Mouse (Mus musculus): ENCODE data around the gene Vps52.

- TF ChIP-seq CTCF (IDR thresholded peaks at IDR 0.05; ENCODE audit: extremely low read depth, insufficient read depth, insufficient read length, insufficient replicate concordance) (no peak), POLR2A (IDR thresholded peaks at IDR 0.05; ENCODE audit: low read depth, low read length) (peak; percentile 58)
These were observed 46.3 kb upstream of the Vps52 start, which contains the start of gene Daxx for GRCm38 (mm10) chr17:33909077-33909868.

Data from spleen, adult 2 months (tissue).